Mouse (Mus musculus) left cerebral cortex, adult 11 months (tissue): Measurements from ENCODE around the gene Atp8b5.

ENCODE experiments used
- DNase-seq: peaks from one replicate; pipeline ENCODE4 v3.0.0; 2022; ENCODE audit warnings: low spot score

Atp8b5 gene

GRCm38 (mm10) chr4:43322336-43322735, 55.4 kb downstream of the Atp8b5 start:
- no peak for DNase-seq

GRCm38 (mm10) chr4:43327118-43327517, 60.2 kb downstream of the Atp8b5 start:
- no peak for DNase-seq

- DNase-seq = no peak
Measured at GRCm38 (mm10) chr4:43334771-43335170, 67.8 kb downstream of the Atp8b5 start.

GRCm38 (mm10) chr4:43336176-43336575, 69.2 kb downstream of the Atp8b5 start:
- DNase-seq = no peak

- DNase-seq = no peak
Measured at GRCm38 (mm10) chr4:43340096-43340804, 73.3 kb downstream of the Atp8b5 start.

GRCm38 (mm10) chr4:43341276-43341891, 74.4 kb downstream of the Atp8b5 start:
- DNase-seq = no peak

GRCm38 (mm10) chr4:43342443-43342842, 75.5 kb downstream of the Atp8b5 start:
- no peak for DNase-seq

- DNase-seq = no peak
Measured at GRCm38 (mm10) chr4:43344932-43345331, 78.0 kb downstream of the Atp8b5 start.

- no peak for DNase-seq
Measured at GRCm38 (mm10) chr4:43349206-43349605, 82.2 kb downstream of the Atp8b5 start.

GRCm38 (mm10) chr4:43350038-43350560, 83.1 kb downstream of the Atp8b5 start:
- no peak for DNase-seq

GRCm38 (mm10) chr4:43353662-43354061, 86.7 kb downstream of the Atp8b5 start:
- no peak for DNase-seq

GRCm38 (mm10) chr4:43364914-43365560, 98.1 kb downstream of the Atp8b5 start:
- no peak for DNase-seq

GRCm38 (mm10) chr4:43367295-43367694, 100.3 kb downstream of the Atp8b5 start:
- no peak for DNase-seq

GRCm38 (mm10) chr4:43367787-43368186, 100.8 kb downstream of the Atp8b5 start:
- DNase-seq = no peak

- DNase-seq = no peak
Measured at GRCm38 (mm10) chr4:43371406-43371805, 104.4 kb downstream of the Atp8b5 start.

GRCm38 (mm10) chr4:43372155-43372554, 105.2 kb downstream of the Atp8b5 start:
- DNase-seq = no peak

GRCm38 (mm10) chr4:43374266-43374665, 107.3 kb downstream of the Atp8b5 start:
- no peak for DNase-seq

- no peak for DNase-seq
Measured at GRCm38 (mm10) chr4:43379601-43380000, 112.6 kb downstream of the Atp8b5 start.

GRCm38 (mm10) chr4:43380951-43381350, 114.0 kb downstream of the Atp8b5 start:
- no peak for DNase-seq

- peak; percentile 88 for DNase-seq
Measured at GRCm38 (mm10) chr4:43381408-43382154, 114.6 kb downstream of the Atp8b5 start, which contains the start of gene Rusc2. TSS of gene Rusc2 (plus strand) at chr4:43381979.

GRCm38 (mm10) chr4:43382155-43383020, 115.4 kb downstream of the Atp8b5 start:
- no peak for DNase-seq
